ENCODE assay signal across 9 mouse cellular contexts in genomic region chr5:36018366-36018765, GRCm38 (mm10).
DNase-seq lines count a peak whose midpoint lies in the region; ATAC-seq and TF ChIP-seq lines count a peak whose summit lies in the region.
"Had no signal": no experiment of that assay in that cellular context is flagged by ENCODE, and none has a peak within 500 bp of the region (broad histone marks: within the 10 kb centered on the region; RNA-seq: fewer than 3 reads in every experiment).

No protein-coding gene starts in this region.

- 93% methylated on average over 3 of the region's 3 CpGs for WGBS in lung, postnatal 0 days
- 88% methylated on average over 3 of the region's 3 CpGs for WGBS in stomach, postnatal 0 days

- TF ChIP-seq CTCF in gastrocnemius, adult 2 months (IDR thresholded peaks at IDR 0.05): peak; percentile 52
- peak; percentile 50 for TF ChIP-seq CTCF in lung, postnatal 0 days (IDR thresholded peaks at IDR 0.05)
- TF ChIP-seq CTCF in stomach, postnatal 0 days (IDR thresholded peaks at IDR 0.05; ENCODE audit: low read depth): peak; percentile 57

- H3K4me1 ChIP-seq in lung, postnatal 0 days (ENCODE audit: insufficient read depth, low read depth, low read length): no peaks in the 10 kb centered on the region
- no peaks in the 10 kb centered on the region for H3K4me1 ChIP-seq in stomach, postnatal 0 days (replicated peaks; ENCODE audit: control insufficient read depth, insufficient read depth)

- no peak overlapping the region for H3K27ac ChIP-seq in gastrocnemius, adult 2 months
- no peak overlapping the region for H3K27ac ChIP-seq in lung, postnatal 0 days (ENCODE audit: low read length)
- no peak overlapping the region for H3K27ac ChIP-seq in stomach, postnatal 0 days (replicated peaks)

- no peak overlapping the region for H3K4me3 ChIP-seq in gastrocnemius, adult 2 months
- H3K4me3 ChIP-seq in lung, postnatal 0 days (ENCODE audit: low read depth, low read length): no peak overlapping the region
- no peak overlapping the region for H3K4me3 ChIP-seq in stomach, postnatal 0 days (ENCODE audit: low read depth, low read length)

- TF ChIP-seq EP300 in lung, postnatal 0 days (IDR thresholded peaks at IDR 0.05): no peak
- no peak for TF ChIP-seq EP300 in stomach, postnatal 0 days (optimal IDR thresholded peaks at IDR 0.05)

- intact Hi-C loops in gastrocnemius, adult 2 months (cut with DNase I): loop anchor here (5.0 kb wide), 1 partner anchor 36 kb away; no protein-coding TSS in a partner anchor

- no peak for DNase-seq in gastrocnemius, adult 2 months
- no peak for DNase-seq in gastrocnemius, postnatal 25 days
- DNase-seq in lung, postnatal 0 days (ENCODE audit: low spot score): no peak
- no peak for DNase-seq in lung, postnatal 14 days
- peak; percentile 10 for DNase-seq in c-Kit-positive CD71-positive TER-119-positive erythroid progenitor cells, embryonic 14.5 days (ENCODE audit: low spot score)
- no peak for DNase-seq in stomach, postnatal 0 days (ENCODE audit: low spot score)
- DNase-seq in ovary, adult 18-20 months (ENCODE audit: low spot score): no peak
- DNase-seq in ovary, postnatal 14 days (ENCODE audit: low spot score): no peak
- DNase-seq: layer of hippocampus, postnatal 36 days had no signal

- ATAC-seq in lung, postnatal 0 days: no peak
- ATAC-seq in stomach, postnatal 0 days (ENCODE audit: low FRiP score, low TSS enrichment): no peak

- H3K36me3 ChIP-seq in lung, postnatal 0 days (ENCODE audit: insufficient read depth, low read length): no peaks in the 10 kb centered on the region
- H3K36me3 ChIP-seq in stomach, postnatal 0 days (ENCODE audit: control insufficient read depth, insufficient read depth, low read length): no peaks in the 10 kb centered on the region

- H3K9ac ChIP-seq in lung, postnatal 0 days (replicated peaks; ENCODE audit: low read depth): no peak overlapping the region
- H3K9ac ChIP-seq in stomach, postnatal 0 days (ENCODE audit: low read length): no peak overlapping the region

- no peaks in the 10 kb centered on the region for H3K27me3 ChIP-seq in lung, postnatal 0 days (replicated peaks; ENCODE audit: insufficient read depth, low read length)
- H3K27me3 ChIP-seq in stomach, postnatal 0 days (ENCODE audit: control insufficient read depth, insufficient read depth, low read length): no peaks in the 10 kb centered on the region

- no peak overlapping the region for H3K4me2 ChIP-seq in lung, postnatal 0 days (replicated peaks; ENCODE audit: low read depth, low read length)
- no peak overlapping the region for H3K4me2 ChIP-seq in stomach, postnatal 0 days (replicated peaks; ENCODE audit: low read depth)

- H3K9me3 ChIP-seq in lung, postnatal 0 days (ENCODE audit: low read length): no peaks in the 10 kb centered on the region
- H3K9me3 ChIP-seq in stomach, postnatal 0 days (ENCODE audit: control insufficient read depth, low read length): no peaks in the 10 kb centered on the region
